Mouse (Mus musculus): ENCODE measurements at regions not wholly inside any gene's neighbourhood (a gene's known extent, or its start where the extent isn't known, plus 50 kb on each side); places are given as distances from the start of the nearest gene placed in this dataset.

- no peak overlapping the region for H3K4me3 ChIP-seq (ENCODE audit: insufficient read depth, low read depth, low read length)
- H3K4me1 ChIP-seq (ENCODE audit: control insufficient read depth, insufficient read depth, low read length), result no peaks in the 10 kb centered on the region
- TF ChIP-seq CTCF (conservative IDR thresholded peaks at IDR 0.05; ENCODE audit: insufficient read depth, insufficient read length, low read depth, low read length) (no peak), POLR2A (IDR thresholded peaks at IDR 0.05; ENCODE audit: low read depth, low read length) (no peak)
- WGBS, result 88% methylated on average over 2 of the region's 2 CpGs
- H3K36me3 ChIP-seq (ENCODE audit: control insufficient read depth, insufficient read depth, low read length), result no peaks in the 10 kb centered on the region
- no peak overlapping the region for H3K27ac ChIP-seq (ENCODE audit: insufficient read depth, low read depth, low read length)
- no peak for DNase-seq
- no peaks in the 10 kb centered on the region for H3K27me3 ChIP-seq (replicated peaks; ENCODE audit: control insufficient read depth, insufficient read depth, low read length)
Measured at GRCm38 (mm10) chr9:23089339-23089738, 133.5 kb upstream of the Bmper start.

GRCm38 (mm10) chr9:23097134-23097789 lies 125.6 kb upstream of the Bmper start:
- Histone ChIP-seq H3K27me3 (replicated peaks; ENCODE audit: control insufficient read depth, insufficient read depth, low read length) (no peaks in the 10 kb centered on the region), H3K4me1 (ENCODE audit: control insufficient read depth, insufficient read depth, low read length) (no peaks in the 10 kb centered on the region), H3K4me3 (ENCODE audit: insufficient read depth, low read depth, low read length) (no peak overlapping the region), H3K36me3 (ENCODE audit: control insufficient read depth, insufficient read depth, low read length) (no peaks in the 10 kb centered on the region), H3K27ac (ENCODE audit: insufficient read depth, low read depth, low read length) (no peak overlapping the region)
- 76% methylated on average over 11 of the region's 11 CpGs for WGBS
- DNase-seq, result no peak
- TF ChIP-seq CTCF (conservative IDR thresholded peaks at IDR 0.05; ENCODE audit: insufficient read depth, insufficient read length, low read depth, low read length) (no peak), POLR2A (IDR thresholded peaks at IDR 0.05; ENCODE audit: low read depth, low read length) (no peak)

DNA sequence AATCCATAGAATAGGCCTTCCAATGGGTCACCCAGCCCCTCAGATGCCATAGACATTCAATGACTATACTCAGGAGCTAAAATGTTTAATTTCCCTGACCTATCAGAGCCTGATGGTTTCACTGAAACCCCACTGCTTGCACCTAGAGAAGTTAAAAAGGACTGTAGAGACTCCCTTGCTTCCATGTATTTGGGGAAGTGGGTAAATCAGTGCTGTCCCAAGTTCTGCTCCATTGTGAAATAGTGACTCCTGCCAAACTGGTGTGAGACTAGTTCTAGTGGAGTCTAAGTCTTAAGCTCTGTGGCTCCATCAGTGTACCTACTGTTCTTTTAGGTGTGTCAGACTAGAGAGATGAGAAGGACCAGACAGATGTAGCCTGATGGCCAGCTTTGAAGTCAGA lies 121.3 kb upstream of the Bmper start:
- Histone ChIP-seq H3K36me3 (ENCODE audit: control insufficient read depth, insufficient read depth, low read length) (no peaks in the 10 kb centered on the region), H3K27me3 (replicated peaks; ENCODE audit: control insufficient read depth, insufficient read depth, low read length) (no peaks in the 10 kb centered on the region), H3K4me3 (ENCODE audit: insufficient read depth, low read depth, low read length) (no peak overlapping the region), H3K4me1 (ENCODE audit: control insufficient read depth, insufficient read depth, low read length) (no peaks in the 10 kb centered on the region), H3K27ac (ENCODE audit: insufficient read depth, low read depth, low read length) (no peak overlapping the region)
- no peak for DNase-seq
- TF ChIP-seq CTCF (conservative IDR thresholded peaks at IDR 0.05; ENCODE audit: insufficient read depth, insufficient read length, low read depth, low read length), result no peak
- no peak for TF ChIP-seq POLR2A (IDR thresholded peaks at IDR 0.05; ENCODE audit: low read depth, low read length)

GRCm38 (mm10) chr9:23101990-23102796 lies 120.7 kb upstream of the Bmper start:
- no peaks in the 10 kb centered on the region for H3K4me1 ChIP-seq (ENCODE audit: control insufficient read depth, insufficient read depth, low read length)
- H3K36me3 ChIP-seq (ENCODE audit: control insufficient read depth, insufficient read depth, low read length), result no peaks in the 10 kb centered on the region
- H3K27ac ChIP-seq (ENCODE audit: insufficient read depth, low read depth, low read length), result no peak overlapping the region
- TF ChIP-seq CTCF (conservative IDR thresholded peaks at IDR 0.05; ENCODE audit: insufficient read depth, insufficient read length, low read depth, low read length), result no peak
- TF ChIP-seq POLR2A (IDR thresholded peaks at IDR 0.05; ENCODE audit: low read depth, low read length), result no peak
- H3K27me3 ChIP-seq (replicated peaks; ENCODE audit: control insufficient read depth, insufficient read depth, low read length), result no peaks in the 10 kb centered on the region
- 65% methylated on average over 9 of the region's 9 CpGs for WGBS
- peak; percentile 34 for DNase-seq
- H3K4me3 ChIP-seq (ENCODE audit: insufficient read depth, low read depth, low read length), result no peak overlapping the region

DNA sequence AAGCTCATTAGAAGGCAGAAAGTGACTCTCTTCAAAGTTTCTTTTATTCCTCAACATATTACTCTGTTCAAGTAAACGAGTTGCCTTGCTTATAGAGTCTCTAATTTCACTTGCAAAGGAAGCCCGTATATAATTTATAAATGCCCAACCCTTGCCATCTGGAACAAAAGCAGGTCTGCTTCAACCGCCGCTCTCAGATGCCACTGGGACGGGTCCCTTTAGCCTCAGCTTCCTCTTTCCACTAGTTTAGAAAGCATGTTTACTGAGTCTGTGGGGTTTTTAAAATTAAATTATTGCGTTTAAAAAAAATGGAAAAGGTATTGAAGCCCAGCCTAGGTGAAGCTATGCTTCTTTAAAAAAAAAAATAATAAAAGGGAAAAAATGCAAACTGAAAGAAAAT lies 111.4 kb upstream of the Bmper start:
- H3K4me1 ChIP-seq (ENCODE audit: control insufficient read depth, insufficient read depth, low read length), result no peaks in the 10 kb centered on the region
- H3K27me3 ChIP-seq (replicated peaks; ENCODE audit: control insufficient read depth, insufficient read depth, low read length), result no peaks in the 10 kb centered on the region
- no peaks in the 10 kb centered on the region for H3K36me3 ChIP-seq (ENCODE audit: control insufficient read depth, insufficient read depth, low read length)
- WGBS, result 73% methylated on average over 6 of the region's 6 CpGs
- no peak for DNase-seq
- H3K4me3 ChIP-seq (ENCODE audit: insufficient read depth, low read depth, low read length), result no peak overlapping the region
- TF ChIP-seq CTCF (conservative IDR thresholded peaks at IDR 0.05; ENCODE audit: insufficient read depth, insufficient read length, low read depth, low read length) (no peak), POLR2A (IDR thresholded peaks at IDR 0.05; ENCODE audit: low read depth, low read length) (no peak)
- no peak overlapping the region for H3K27ac ChIP-seq (ENCODE audit: insufficient read depth, low read depth, low read length)

GRCm38 (mm10) chr9:23115026-23115425 lies 107.8 kb upstream of the Bmper start:
- 76% methylated on average over 5 of the region's 5 CpGs for WGBS
- Histone ChIP-seq H3K27me3 (replicated peaks; ENCODE audit: control insufficient read depth, insufficient read depth, low read length) (no peaks in the 10 kb centered on the region), H3K27ac (ENCODE audit: insufficient read depth, low read depth, low read length) (no peak overlapping the region), H3K4me1 (ENCODE audit: control insufficient read depth, insufficient read depth, low read length) (no peaks in the 10 kb centered on the region), H3K4me3 (ENCODE audit: insufficient read depth, low read depth, low read length) (no peak overlapping the region), H3K36me3 (ENCODE audit: control insufficient read depth, insufficient read depth, low read length) (no peaks in the 10 kb centered on the region)
- TF ChIP-seq POLR2A (IDR thresholded peaks at IDR 0.05; ENCODE audit: low read depth, low read length) (no peak), CTCF (conservative IDR thresholded peaks at IDR 0.05; ENCODE audit: insufficient read depth, insufficient read length, low read depth, low read length) (no peak)
- DNase-seq, result no peak

DNA sequence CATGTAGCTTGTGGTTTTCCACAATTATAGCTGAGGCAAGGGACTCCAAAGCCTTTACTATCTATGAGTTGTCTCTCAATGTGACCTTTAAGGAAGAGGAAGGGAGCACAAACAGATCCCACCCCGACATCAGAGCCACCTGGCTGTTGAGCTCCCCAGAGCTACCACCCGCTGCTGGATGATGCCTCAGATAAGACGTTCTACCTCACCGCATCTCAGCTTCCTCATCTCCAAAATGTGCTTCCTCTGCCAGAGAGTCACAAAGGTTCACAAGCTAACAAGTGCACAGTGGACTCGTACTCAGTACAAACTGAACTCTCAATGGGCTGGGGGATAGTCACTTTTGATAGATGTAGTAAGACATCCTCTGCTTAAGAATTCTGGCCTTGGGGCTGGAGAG lies 107.3 kb upstream of the Bmper start:
- DNase-seq, result no peak

More for the DNA sequence above, 107.3 kb upstream of the Bmper start:
- Histone ChIP-seq H3K27ac (ENCODE audit: insufficient read depth, low read depth, low read length) (no peak overlapping the region), H3K36me3 (ENCODE audit: control insufficient read depth, insufficient read depth, low read length) (no peaks in the 10 kb centered on the region), H3K4me1 (ENCODE audit: control insufficient read depth, insufficient read depth, low read length) (no peaks in the 10 kb centered on the region), H3K4me3 (ENCODE audit: insufficient read depth, low read depth, low read length) (no peak overlapping the region), H3K27me3 (replicated peaks; ENCODE audit: control insufficient read depth, insufficient read depth, low read length) (no peaks in the 10 kb centered on the region)
- 85% methylated on average over 5 of the region's 5 CpGs for WGBS
- no peak for TF ChIP-seq CTCF (conservative IDR thresholded peaks at IDR 0.05; ENCODE audit: insufficient read depth, insufficient read length, low read depth, low read length)
- no peak for TF ChIP-seq POLR2A (IDR thresholded peaks at IDR 0.05; ENCODE audit: low read depth, low read length)

Data from kidney, adult 2 months (tissue).